Mouse (Mus musculus) adrenal gland, adult 8-10 months (tissue): Measurements from ENCODE around the gene Adam1a. TPM values are rescaled to one million over a fixed set of nuclear protein-coding genes. Genes with fewer than 3 reads are reported as not detected.
A peak's percentile ranks its signal among the peaks of the same experiment; 100 is the strongest.
"Not testable (repeated sequence)": the region's sequence is repeated elsewhere in the genome, so short reads cannot be mapped to it uniquely, and the experiment has no call there.

Experiments used
- DNase-seq: peaks from one replicate; pipeline ENCODE4 v3.0.0; 2022
- total RNA-seq, 4 experiments: library from RNA; stranded (reverse); gene quantifications; 2 replicates each; pipeline ENCODE4 v1.2.4; 2022

Gene Adam1a
- total RNA-seq, 4 experiments from 2014 or later = 4.6 to 15.8 (median 9.0) TPM

DNA sequence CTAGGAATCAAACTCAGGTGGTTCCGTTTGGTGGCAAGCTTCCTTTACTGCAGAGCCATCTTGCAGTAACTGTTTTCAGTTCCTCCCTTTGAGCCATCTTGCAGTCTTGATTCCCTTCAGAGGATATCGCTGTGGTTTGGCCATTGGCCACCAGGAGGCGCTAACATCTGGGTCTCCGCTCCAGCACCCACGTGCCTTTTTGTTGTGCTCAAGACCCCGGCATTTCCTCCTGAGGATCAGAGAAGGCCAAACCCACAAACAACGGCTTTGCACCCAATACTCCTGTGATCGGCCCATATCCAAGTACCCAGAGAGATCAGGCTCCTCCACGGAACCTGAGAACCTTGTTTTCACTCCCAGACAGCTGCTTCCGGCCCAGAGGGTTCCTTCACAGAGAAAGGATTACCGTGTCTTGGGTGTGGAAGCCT is 19.2 kb upstream of the Adam1a start:
- DNase-seq = peak; percentile 78

GRCm38 (mm10) chr5:121562436-121562835 is 17.2 kb upstream of the Adam1a start:
- DNase-seq = no peak

- no peak for DNase-seq
These were observed 3.9 kb upstream of the Adam1a start for GRCm38 (mm10) chr5:121549196-121549595.

DNA sequence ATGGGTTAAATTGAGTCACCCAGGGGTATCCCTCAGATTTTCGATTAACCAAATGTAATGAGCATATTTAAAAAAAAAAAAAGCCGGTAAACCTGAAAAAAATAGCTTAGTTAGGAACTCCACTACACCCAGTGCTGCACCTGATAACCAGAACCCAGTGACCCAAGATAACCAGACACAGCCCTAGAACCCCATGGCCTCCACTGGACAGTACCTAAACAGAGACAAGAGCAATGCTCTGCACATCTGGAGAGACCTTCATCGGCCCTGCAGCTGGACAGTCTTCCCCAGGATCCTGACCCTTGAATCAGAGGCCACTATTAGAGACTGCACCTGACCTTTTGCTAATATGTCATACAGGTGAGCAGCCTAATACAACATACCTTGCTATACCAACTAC is 1.8 kb upstream of the Adam1a start:
- DNase-seq = no peak

- DNase-seq = no peak
These were observed 1.2 kb upstream of the Adam1a start for GRCm38 (mm10) chr5:121546530-121546895.

DNA sequence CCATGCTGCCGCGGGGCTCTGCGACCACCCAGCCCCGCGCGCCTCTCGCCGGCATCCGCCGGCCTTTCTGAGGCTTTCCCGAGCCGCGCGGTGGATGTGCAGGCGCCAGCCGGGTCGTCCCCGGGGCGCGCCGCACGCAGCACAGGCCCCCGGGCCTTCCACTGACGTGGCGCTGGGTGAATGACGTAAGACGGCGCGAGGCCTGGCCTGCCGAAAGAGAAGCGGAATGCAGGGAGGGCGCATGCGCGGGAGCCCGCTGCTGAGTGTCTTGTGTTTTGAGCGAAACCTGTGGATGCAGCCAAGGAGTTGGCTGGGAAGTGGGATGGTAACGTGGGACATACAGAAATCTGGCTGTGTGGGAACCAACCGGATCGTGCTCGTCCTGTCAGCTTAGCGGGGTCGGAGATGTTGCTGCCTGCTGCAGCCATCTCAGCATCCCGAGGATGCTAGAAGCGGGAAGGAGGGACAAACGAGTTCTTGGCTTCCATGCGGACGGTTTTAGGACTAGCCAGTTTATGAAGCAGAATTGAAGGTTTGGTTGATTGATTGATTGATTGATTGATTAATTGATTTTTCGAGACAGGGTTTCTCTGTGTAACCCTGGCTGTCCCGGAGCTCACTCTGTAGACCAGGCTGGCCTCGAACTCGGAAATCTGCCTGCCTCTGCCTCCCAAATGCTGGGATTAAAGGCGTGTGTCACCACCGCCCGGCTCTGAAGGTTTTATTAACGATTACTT is 679 bp upstream of the Adam1a start, which contains the start of gene Mapkapk5:
Mapkapk5 (minus strand) TSS at position 113 of the 737 bp plus-strand sequence.
- peak; percentile 93 for DNase-seq

DNA sequence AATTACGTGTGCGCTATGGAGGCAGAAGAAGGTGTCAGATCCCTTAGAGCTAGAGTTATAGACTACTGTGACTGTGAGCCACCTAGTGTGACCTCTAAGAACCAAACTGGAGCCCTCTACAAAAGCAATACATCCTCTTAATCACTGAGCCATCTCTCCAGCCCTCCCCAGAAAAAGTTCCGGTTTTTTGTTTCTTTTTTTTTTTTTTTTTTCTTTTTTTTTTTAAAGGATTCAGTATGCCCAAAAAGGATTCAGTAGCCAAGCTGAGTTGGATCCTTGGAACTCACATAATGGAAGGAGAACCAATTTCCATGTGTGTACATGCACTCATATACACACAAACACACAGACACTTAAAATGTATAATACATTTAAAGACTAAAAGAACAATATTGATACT is 1.9 kb downstream of the Adam1a start:
- no peak for DNase-seq

DNA sequence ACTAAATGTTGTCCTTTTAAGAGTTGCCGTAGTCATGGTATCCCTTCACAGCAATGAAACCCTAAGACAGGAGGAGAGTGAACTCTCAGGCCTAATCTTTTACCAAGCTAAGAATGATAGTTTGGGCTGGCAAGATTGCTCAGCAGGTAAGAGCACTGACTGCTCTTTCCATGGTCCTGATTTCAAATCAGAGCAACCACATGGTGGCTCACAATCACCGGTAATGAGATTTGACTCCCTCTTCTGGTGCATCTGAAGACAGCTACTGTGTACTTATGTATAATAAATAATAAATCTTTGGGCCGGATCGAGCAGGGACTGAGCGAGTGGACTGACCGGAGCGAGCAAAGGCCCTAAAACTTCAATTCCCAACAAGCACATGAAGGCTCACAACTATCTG is 4.0 kb downstream of the Adam1a start:
- no peak for DNase-seq

DNA sequence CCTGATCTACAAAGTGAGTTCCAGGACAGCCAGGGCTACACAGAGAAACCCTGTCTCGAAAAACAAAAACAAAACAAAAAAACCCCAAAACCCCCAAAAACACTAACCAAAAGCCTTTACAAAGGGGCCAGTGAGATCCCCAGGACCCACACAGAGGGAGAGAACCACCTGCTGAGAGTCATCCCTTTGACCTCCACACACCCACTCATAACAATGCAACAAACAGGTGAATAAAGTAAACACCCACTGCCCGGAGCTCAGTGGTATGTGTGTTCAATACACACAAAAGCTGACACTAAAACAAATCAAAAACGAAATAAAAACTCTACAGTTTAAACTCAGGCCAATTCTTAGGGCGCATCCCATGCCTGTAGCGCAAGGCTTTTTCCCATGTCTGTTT is 5.2 kb downstream of the Adam1a start:
- no peak for DNase-seq

GRCm38 (mm10) chr5:121537588-121537987 is 7.7 kb downstream of the Adam1a start:
- DNase-seq = no peak

DNA sequence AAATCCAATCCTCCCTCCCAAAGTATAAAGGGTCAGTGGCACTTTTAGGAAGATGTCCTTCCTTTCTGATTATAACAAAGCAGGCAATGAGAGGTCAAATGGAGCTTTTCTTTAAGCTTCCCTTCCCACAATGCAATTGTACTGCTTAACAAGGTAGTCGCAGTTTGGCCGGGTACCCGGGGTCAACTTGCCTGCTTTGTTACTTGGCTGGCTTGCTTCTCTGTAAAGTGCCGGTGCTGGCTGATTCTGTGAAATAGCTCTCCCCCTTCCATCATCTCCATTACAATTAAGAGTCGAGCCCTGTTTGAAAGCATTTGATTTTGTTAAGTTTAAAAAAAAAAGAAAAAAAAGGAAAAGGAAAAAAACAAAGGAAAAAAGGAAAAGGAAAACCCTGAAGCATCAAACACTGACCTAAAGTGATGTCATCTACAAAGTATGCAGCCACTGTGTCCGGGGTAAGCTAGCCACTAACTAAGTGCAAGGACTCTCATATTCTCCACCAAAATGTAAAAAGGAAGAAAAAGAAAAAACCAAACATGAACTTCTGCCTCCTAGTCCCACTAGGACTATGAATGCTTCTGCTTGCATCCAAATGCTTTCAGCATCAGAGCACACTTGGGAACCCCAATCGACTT is 8.2 kb downstream of the Adam1a start:
- DNase-seq = no peak

- no peak for DNase-seq
These were observed 10.2 kb downstream of the Adam1a start for GRCm38 (mm10) chr5:121535116-121535515.

DNA sequence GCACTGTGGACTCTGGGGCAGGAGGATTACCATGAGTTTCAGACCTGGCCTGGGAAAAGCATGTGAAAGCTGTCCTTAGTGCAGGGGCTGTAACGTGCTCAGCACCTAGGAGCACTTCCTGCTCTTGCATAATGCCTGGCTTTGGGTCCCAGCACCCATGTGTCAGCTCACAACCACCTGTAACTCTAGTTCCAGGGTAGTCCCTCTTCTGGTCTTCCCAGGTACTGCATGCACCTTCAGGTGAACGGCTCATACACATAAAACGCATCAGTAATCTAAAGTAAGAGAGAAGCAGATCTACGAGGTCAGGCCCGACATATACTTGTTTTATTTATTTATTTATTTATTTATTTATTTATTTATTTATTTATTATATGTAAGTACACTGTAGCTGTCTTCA is 10.8 kb downstream of the Adam1a start:
- DNase-seq = no peak

DNA sequence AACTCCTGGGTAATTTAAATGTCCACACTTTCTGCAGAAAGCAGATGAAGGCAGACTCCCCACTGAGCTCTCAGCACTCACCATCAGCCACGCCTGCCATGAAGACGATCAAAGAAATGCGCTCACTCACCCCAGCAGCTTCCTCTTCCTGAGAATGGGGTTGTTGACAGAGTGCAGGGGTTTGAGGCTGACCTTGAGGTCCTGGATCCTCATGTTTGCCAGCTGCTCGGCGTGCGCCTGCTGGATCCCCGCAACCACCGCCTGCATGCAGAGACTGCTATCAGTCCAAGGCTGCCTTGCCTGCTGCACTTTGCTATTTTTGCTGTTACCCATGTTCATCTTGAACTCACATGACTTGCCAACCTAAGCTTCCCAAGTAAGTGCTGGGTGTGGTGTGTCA is 18.3 kb downstream of the Adam1a start:
- DNase-seq = peak; percentile 36

GRCm38 (mm10) chr5:121526526-121526925 is 18.8 kb downstream of the Adam1a start:
- peak; percentile 29 for DNase-seq

DNA sequence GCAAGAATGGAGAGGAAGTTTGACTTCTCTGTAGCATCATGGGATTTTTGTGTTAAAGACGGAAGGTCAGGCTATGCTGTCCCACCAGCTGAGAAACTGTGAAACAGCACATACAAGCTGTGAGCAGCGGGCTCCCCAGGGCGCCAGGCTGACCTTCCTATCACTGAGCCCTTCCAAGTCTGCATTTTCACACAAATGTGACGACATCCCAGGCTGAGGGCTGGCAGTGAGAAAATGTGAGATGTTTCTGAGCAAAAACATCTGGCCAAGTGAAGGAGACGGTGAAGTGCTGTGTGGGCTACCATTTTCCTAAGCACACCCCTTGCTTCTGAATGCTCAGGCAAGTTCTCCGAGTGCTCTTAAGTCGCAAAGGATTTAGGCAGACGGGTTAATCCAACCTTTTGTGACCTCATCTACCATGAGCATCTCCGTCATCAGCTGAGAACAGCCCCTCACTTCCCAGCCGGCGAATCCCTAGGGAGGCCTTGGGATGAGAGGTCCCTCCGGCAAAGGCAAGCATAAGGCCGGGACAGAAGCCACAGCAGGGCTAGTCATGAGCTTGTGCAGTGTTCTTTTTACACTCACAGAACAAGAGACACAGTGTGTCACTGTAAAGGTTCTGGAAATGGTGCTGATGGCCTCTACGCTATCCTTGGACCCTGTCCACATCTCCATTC is 19.4 kb downstream of the Adam1a start:
- no peak for DNase-seq

DNA sequence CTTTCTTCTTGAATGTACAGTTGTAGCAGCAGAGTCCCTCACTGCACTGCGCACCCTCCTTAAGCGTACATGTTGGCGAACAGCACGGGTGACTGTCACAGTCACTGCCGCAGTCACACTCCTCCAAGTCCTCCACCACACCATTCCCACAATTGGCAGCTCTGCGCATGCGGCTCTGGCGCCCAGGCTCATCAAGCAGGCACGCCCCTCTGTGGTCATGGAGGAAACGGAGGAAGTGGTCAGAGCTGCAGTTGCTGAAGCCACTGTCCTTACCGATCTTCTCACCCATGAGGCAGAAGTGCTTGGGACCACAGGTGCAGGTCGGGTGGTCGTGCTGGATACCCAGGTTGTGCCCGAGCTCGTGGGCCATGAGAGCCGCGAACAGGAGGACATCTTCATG is 25.5 kb downstream of the Adam1a start:
- DNase-seq = not testable (repeated sequence)

GRCm38 (mm10) chr5:121518983-121519382 is 26.3 kb downstream of the Adam1a start:
- no peak for DNase-seq

GRCm38 (mm10) chr5:121510009-121510408 is 35.3 kb downstream of the Adam1a start:
- DNase-seq = no peak

GRCm38 (mm10) chr5:121506846-121507245 is 38.4 kb downstream of the Adam1a start:
- no peak for DNase-seq

GRCm38 (mm10) chr5:121503231-121503630 is 42.1 kb downstream of the Adam1a start, which contains the start of gene Adam1b:
TSS of gene Adam1b (minus strand) at chr5:121503435.
- no peak for DNase-seq

GRCm38 (mm10) chr5:121501424-121501996 is 43.8 kb downstream of the Adam1a start:
- not testable (repeated sequence) for DNase-seq

GRCm38 (mm10) chr5:121500719-121501118 is 44.6 kb downstream of the Adam1a start:
- DNase-seq = no peak
